Mouse (Mus musculus) forebrain, embryonic 15.5 days (tissue): Measurements from ENCODE around the gene Heg1. TPM values are rescaled to one million over a fixed set of nuclear protein-coding genes. Genes with fewer than 3 reads are reported as not detected.

Experiments used
- ATAC-seq: fragments of 200-750 bp; cut with Nextera tagmentation; replicated peaks from 2 replicates; pipeline ENCODE4 v1.8.0; 2017; ENCODE audit warnings: mild to moderate bottlenecking, moderate TSS enrichment, moderate library complexity
- H3K27ac ChIP-seq: fragments of 300-500 bp; sonication (generic); replicated peaks from 2 replicates; pipeline ENCODE4 v1.5.1; 2015; ENCODE audit warnings: mild to moderate bottlenecking, inconsistent platforms
- H3K27me3 ChIP-seq: fragments of 300-500 bp; sonication (generic); 2 replicates; pipeline ENCODE4 v1.6.1; 2015; ENCODE audit warnings: inconsistent platforms
- H3K36me3 ChIP-seq: fragments of 300-500 bp; sonication (generic); 2 replicates; pipeline ENCODE4 v1.6.1; 2015; ENCODE audit warnings: mild to moderate bottlenecking, inconsistent platforms
- H3K4me1 ChIP-seq: fragments of 300-500 bp; sonication (generic); 2 replicates; pipeline ENCODE4 v1.6.1; 2015; ENCODE audit warnings: inconsistent platforms
- H3K4me2 ChIP-seq: fragments of 300-500 bp; sonication (generic); replicated peaks from 2 replicates; pipeline ENCODE4 v1.6.1; 2015; ENCODE audit warnings: mild to moderate bottlenecking, inconsistent platforms
- H3K4me3 ChIP-seq: fragments of 300-500 bp; sonication (generic); 2 replicates; pipeline ENCODE4 v1.5.1; 2015; ENCODE audit warnings: mild to moderate bottlenecking, inconsistent platforms
- H3K9ac ChIP-seq: fragments of 300-500 bp; sonication (generic); replicated peaks from 2 replicates; pipeline ENCODE4 v1.6.1; 2015; ENCODE audit warnings: mild to moderate bottlenecking, inconsistent platforms
- H3K9me3 ChIP-seq: fragments of 300-500 bp; sonication (generic); 2 replicates; pipeline ENCODE4 v1.6.1; 2016; ENCODE audit warnings: inconsistent platforms
- WGBS: fragments of 180-500 bp; shearing (Covaris S2); methylation state at CpG from one replicate; pipeline ENCODE4 v1.1.7; 2015; ENCODE audit warnings: mixed read lengths; 5-methylcytosine and 5-hydroxymethylcytosine counted together
- polyA plus RNA-seq: library from polyadenylated mRNA; unstranded; fragments of >200 nt; fragmentation: Nextera tagmentation; extraction: Ambion mirVana; gene quantifications from 2 replicates; pipeline ENCODE4 v1.2.1, GENCODE M21; 2015

The Heg1 gene
- polyA plus RNA-seq, 1 experiment from 2014 or later: 20.3 TPM

DNA sequence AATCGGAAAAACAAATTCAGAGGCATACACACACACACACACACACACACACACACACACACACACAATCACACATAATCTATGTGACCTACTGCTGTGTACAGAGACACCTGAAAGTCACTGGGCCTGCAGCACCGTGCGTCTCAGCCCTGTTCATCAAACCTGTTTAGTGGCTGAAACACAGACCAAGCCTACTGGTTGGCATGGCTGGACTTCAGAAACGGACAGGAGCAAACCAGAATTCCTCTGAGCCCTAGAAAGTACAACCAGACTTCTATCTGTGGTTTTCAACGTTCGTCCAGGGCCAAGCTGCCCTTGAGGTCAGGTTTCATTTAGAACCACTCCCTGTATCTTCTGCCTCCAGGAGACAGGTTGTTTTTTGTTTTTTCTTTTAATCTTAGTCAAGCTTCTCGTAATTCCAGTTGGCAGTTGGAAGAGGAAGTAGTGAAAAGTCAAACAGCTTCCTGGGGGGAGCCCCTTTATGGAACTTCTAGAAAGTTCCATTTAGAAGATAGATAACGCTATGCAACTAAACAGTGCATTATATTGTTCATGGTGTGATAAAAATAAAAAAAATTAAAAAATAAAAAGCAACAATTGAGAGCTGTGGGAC lies 101.0 kb downstream of the Heg1 start:
- Histone ChIP-seq H3K4me1 (no peaks in the 10 kb centered on the region), H3K9ac (no peak overlapping the region), H3K4me3 (no peak overlapping the region), H3K36me3 (no peaks in the 10 kb centered on the region), H3K4me2 (no peak overlapping the region), H3K27ac (no peak overlapping the region), H3K27me3 (no peaks in the 10 kb centered on the region), H3K9me3 (no peaks in the 10 kb centered on the region)
- no peak for ATAC-seq
- 80% methylated on average over 8 of the region's 8 CpGs for whole genome bisulfite sequencing

DNA sequence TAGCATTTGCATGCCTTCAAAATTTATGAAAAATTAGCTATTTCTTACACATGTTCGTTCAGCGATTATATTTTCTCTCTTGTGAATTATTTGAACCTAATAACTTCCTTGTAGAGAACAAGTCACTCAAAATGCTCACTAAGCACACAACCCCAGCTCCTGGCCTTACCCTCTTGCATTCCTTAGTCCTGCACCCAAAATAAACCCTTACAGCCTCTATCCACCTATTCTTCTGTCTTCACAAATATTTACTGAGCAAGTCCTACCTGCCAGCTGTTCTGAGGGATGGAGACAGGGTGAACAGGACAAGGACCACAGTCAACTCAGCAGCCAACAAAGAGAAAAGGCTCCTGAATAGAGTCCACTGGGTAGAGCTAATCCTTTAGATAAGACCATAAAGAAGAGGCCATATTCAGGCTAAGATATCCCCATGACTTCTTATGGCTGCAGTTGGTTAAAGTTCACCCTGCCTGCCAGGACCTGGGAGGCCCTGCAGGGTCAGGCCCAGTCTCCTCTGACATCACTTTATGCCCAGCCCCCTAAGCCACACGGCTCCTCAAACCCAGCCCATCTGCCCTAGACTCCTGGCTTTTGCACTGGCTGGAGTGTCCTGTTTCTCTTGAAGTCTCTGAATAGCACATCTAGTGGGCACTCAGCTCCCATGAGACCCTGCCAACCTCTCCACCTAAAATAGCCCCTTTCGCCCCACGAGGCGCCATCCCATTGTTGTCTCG lies 102.7 kb downstream of the Heg1 start:
- Histone ChIP-seq H3K9ac (no peak overlapping the region), H3K36me3 (no peaks in the 10 kb centered on the region), H3K27ac (no peak overlapping the region), H3K4me3 (no peak overlapping the region), H3K27me3 (no peaks in the 10 kb centered on the region), H3K9me3 (no peaks in the 10 kb centered on the region), H3K4me2 (no peak overlapping the region), H3K4me1 (no peaks in the 10 kb centered on the region)
- WGBS: 75% methylated on average over 7 of the region's 7 CpGs
- no peak for ATAC-seq

- Histone ChIP-seq H3K36me3 (no peaks in the 10 kb centered on the region), H3K4me2 (no peak within 1 kb of the TSS), H3K9ac (no peak within 1 kb of the TSS), H3K9me3 (no peaks in the 10 kb centered on the region), H3K27me3 (no peaks in the 10 kb centered on the region), H3K27ac (no peak within 1 kb of the TSS), H3K4me3 (no peak within 1 kb of the TSS), H3K4me1 (no peaks in the 10 kb centered on the region)
- no peak for ATAC-seq
- WGBS: 93% methylated on average over 10 of the region's 10 CpGs
Measured at GRCm38 (mm10) chr16:33793846-33794791, 109.9 kb downstream of the Heg1 start, which contains the start of gene Muc13. TSS of gene Muc13 (plus strand) at chr16:33794037.

DNA sequence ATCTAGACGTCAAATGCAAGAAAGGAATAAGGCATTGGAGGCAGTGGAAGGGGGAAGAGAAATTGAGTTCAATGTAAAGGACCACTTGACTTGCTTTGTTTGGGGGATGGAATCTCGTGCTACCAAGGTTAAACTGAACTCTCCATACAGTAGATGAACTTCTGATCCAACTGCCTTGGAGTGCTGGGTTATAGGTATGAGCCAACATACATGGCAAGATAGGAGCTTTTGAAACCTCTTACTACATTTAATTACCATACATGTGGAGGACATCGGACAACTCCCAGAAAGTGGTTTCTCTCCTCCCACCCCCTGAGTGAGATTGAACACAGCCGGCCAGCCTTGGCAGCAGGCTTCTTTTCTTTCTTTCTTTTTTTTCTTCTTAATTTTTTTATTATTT lies 110.9 kb downstream of the Heg1 start:
- no peak overlapping the region for H3K4me3 ChIP-seq
- no peak overlapping the region for H3K27ac ChIP-seq
- ATAC-seq: no peak
- no peak overlapping the region for H3K4me2 ChIP-seq
- H3K4me1 ChIP-seq: no peaks in the 10 kb centered on the region
- no peaks in the 10 kb centered on the region for H3K27me3 ChIP-seq
- no peak overlapping the region for H3K9ac ChIP-seq
- H3K36me3 ChIP-seq: no peaks in the 10 kb centered on the region
- WGBS: 81% methylated on average over 4 of the region's 4 CpGs
- no peaks in the 10 kb centered on the region for H3K9me3 ChIP-seq

GRCm38 (mm10) chr16:33795887-33796286 lies 111.7 kb downstream of the Heg1 start:
- Histone ChIP-seq H3K36me3 (no peaks in the 10 kb centered on the region), H3K4me3 (no peak overlapping the region), H3K4me1 (no peaks in the 10 kb centered on the region), H3K27ac (no peak overlapping the region), H3K27me3 (no peaks in the 10 kb centered on the region), H3K4me2 (no peak overlapping the region), H3K9me3 (no peaks in the 10 kb centered on the region), H3K9ac (no peak overlapping the region)
- no peak for ATAC-seq
- 88% methylated on average over 6 of the region's 6 CpGs for WGBS

- Histone ChIP-seq H3K9ac (no peak overlapping the region), H3K9me3 (no peaks in the 10 kb centered on the region), H3K27ac (no peak overlapping the region), H3K36me3 (no peaks in the 10 kb centered on the region), H3K4me2 (no peak overlapping the region), H3K27me3 (no peaks in the 10 kb centered on the region), H3K4me1 (no peaks in the 10 kb centered on the region), H3K4me3 (no peak overlapping the region)
- 93% methylated on average over 3 of the region's 3 CpGs for WGBS
- no peak for ATAC-seq
Measured at GRCm38 (mm10) chr16:33796756-33797155, 112.6 kb downstream of the Heg1 start.

DNA sequence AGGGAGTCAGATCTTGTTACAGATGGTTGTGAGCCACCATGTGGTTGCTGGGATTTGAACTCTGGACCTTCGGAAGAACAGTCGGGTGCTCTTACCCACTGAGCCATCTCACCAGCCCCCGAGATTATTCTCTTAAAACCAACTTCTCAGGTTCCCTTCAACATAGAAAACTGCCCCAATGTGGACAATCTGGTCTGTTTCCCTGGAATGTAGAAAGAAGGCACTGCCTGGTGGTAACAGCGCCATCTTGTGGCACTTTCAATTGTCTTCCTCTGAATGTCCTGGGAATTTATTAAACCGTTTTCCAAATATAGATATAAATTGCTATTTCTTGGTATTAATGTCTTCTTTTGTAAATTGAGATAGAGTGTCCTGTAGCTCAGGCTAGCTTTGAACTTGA lies 113.7 kb downstream of the Heg1 start:
- Histone ChIP-seq H3K27me3 (no peaks in the 10 kb centered on the region), H3K9ac (no peak overlapping the region), H3K9me3 (no peaks in the 10 kb centered on the region), H3K4me3 (no peak overlapping the region), H3K4me2 (no peak overlapping the region), H3K27ac (no peak overlapping the region), H3K36me3 (no peaks in the 10 kb centered on the region), H3K4me1 (no peaks in the 10 kb centered on the region)
- WGBS: 41% methylated on average over 5 of the region's 5 CpGs
- no peak for ATAC-seq

GRCm38 (mm10) chr16:33810002-33810401 lies 125.8 kb downstream of the Heg1 start:
- H3K9ac ChIP-seq: no peak overlapping the region
- no peaks in the 10 kb centered on the region for H3K27me3 ChIP-seq
- H3K4me1 ChIP-seq: no peaks in the 10 kb centered on the region
- no peaks in the 10 kb centered on the region for H3K36me3 ChIP-seq
- H3K4me3 ChIP-seq: no peak overlapping the region
- H3K4me2 ChIP-seq: no peak overlapping the region
- no peaks in the 10 kb centered on the region for H3K9me3 ChIP-seq
- no peak overlapping the region for H3K27ac ChIP-seq
- no peak for ATAC-seq
- WGBS: 68% methylated on average over 3 of the region's 3 CpGs

DNA sequence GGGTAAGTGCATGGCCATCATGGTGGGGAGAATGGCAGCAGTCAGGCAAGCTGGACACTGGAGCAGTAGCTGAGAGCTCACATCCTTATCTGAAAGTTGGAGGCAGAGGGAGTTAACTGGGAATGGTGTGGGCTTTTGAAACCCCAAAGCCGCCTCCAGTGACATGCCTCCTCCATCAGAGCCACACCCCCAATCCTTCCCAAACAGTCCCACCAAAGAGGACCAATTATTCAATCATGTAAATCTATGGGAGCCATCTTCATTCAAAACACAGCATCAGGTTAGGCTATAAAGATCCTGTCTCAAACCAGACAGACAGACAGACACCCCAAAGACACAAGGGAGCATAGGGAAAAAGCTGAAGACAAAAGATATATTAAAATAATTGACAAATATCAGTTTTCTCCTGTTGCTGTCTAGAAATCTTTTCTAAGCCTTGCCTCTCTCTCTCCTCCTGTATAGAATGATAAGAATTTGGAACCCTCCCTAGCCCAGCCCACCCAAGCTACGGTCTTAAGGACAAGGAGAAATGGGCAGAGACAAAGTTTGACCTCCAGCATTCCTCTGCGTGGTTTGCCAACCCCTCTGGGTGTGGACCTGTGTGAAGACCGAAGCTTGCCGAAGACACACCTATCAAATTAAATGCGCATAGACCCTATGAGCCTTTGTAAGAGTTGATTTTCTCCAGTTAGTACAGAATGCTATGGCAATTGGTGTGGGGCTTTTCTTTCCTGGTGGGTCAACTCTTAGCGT lies 134.4 kb downstream of the Heg1 start:
- no peak overlapping the region for H3K27ac ChIP-seq
- H3K9me3 ChIP-seq: no peaks in the 10 kb centered on the region
- no peak for ATAC-seq
- H3K27me3 ChIP-seq: peaks cover 5% of the 10 kb centered on the region; the same call in 1 of the 2 replicates
- no peak overlapping the region for H3K4me2 ChIP-seq
- 95% methylated on average over 7 of the region's 7 CpGs for WGBS
- H3K4me3 ChIP-seq: no peak overlapping the region
- H3K9ac ChIP-seq: no peak overlapping the region
- no peaks in the 10 kb centered on the region for H3K36me3 ChIP-seq
- no peaks in the 10 kb centered on the region for H3K4me1 ChIP-seq

DNA sequence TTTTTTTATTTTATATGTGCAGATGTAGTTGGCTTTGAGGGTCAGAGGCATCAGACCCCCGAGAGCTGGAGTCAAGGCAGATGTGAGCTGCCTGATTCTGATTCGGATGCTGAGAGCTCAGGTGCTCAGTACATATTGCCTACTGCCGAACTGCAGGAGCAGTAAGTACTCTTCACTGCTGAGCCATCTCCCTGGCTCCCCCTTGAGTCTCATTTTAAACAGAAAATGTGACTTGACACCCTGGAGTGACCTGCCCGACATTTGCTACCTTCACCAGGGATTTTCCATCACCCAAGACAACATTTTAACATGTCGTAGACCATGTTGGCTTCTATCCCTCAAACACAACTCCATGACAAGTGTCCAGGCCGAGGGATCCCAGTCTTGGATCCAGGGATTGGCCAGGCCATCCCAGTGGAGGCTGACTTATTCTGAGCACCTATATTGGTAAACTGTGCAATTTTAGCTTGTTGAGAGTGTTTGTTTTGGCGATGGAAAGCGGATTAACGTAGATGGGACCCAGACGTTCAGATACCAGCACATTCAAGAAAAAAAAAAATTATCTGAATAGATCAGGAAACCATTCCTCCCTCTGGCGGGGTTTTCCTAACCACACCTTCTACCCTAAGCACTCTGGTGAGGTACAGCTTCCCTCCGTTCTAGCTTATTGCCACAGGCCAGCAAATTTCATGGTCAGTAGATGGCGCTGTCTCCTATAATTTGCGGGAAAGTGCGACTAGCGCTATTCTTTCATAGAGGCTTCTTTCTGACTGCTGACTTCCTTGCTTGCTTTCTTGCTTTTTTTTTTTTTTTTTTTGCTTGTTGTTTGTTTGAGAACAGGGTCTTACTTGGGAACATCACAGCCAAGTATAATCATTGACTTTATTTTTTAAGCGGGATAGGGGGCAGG lies 136.4 kb downstream of the Heg1 start:
- H3K4me3 ChIP-seq: no peak overlapping the region
- H3K27me3 ChIP-seq: peaks cover 5% of the 10 kb centered on the region; the same call in 1 of the 2 replicates
- H3K9ac ChIP-seq: no peak overlapping the region
- H3K4me2 ChIP-seq: no peak overlapping the region
- H3K9me3 ChIP-seq: no peaks in the 10 kb centered on the region
- no peaks in the 10 kb centered on the region for H3K4me1 ChIP-seq
- no peak overlapping the region for H3K27ac ChIP-seq
- peak; percentile 61; the same call in 1 of the 2 replicates for ATAC-seq
- H3K36me3 ChIP-seq: no peaks in the 10 kb centered on the region
- 19% methylated on average over 17 of the region's 17 CpGs for WGBS
